Mouse (Mus musculus) layer of hippocampus, adult 9-10 months (tissue): ENCODE results near the gene Idh1.
A peak's percentile ranks its signal among the peaks of the same experiment; 100 is the strongest.

Experiments
- DNase-seq: peaks from one replicate; pipeline ENCODE4 v3.0.0; 2022; ENCODE audit warnings: low spot score

The Idh1 gene

GRCm38 (mm10) chr1:65112807-65113196 lies 73.5 kb downstream of the Idh1 start:
- no peak for DNase-seq

- peak; percentile 61 for DNase-seq
These were observed 74.1 kb downstream of the Idh1 start for GRCm38 (mm10) chr1:65112031-65112806.

- no peak for DNase-seq
These were observed 76.4 kb downstream of the Idh1 start for GRCm38 (mm10) chr1:65109756-65110435.

- DNase-seq: no peak
These were observed 77.1 kb downstream of the Idh1 start for GRCm38 (mm10) chr1:65109196-65109595.
